Mouse (Mus musculus) intestine, embryonic 16.5 days (tissue): ENCODE measurements around the gene Aire. TPM values are rescaled to one million over a fixed set of nuclear protein-coding genes. Genes with fewer than 3 reads are reported as not detected.

Experiments used
- ATAC-seq: fragments of 200-750 bp; cut with Nextera tagmentation; 2 replicates; pipeline ENCODE4 v1.8.0; 2017; ENCODE audit warnings: moderate TSS enrichment, moderate library complexity
- H3K27ac ChIP-seq: fragments of 300-500 bp; sonication (generic); 2 replicates; pipeline ENCODE4 v1.5.1; 2014; ENCODE audit warnings: mild to moderate bottlenecking, low read length
- H3K27me3 ChIP-seq: fragments of 300-500 bp; sonication (generic); replicated peaks from 2 replicates; pipeline ENCODE4 v1.6.1; 2014; ENCODE audit warnings: low read length, control low read depth, mixed read lengths; ENCODE audit not compliant: control insufficient read depth, insufficient read depth
- H3K36me3 ChIP-seq: fragments of 300-500 bp; sonication (generic); 2 replicates; pipeline ENCODE4 v1.6.1; 2014; ENCODE audit warnings: low read length, control low read depth; ENCODE audit not compliant: control insufficient read depth, insufficient read depth
- H3K4me1 ChIP-seq: fragments of 300-500 bp; sonication (generic); 2 replicates; pipeline ENCODE4 v1.6.1; 2014; ENCODE audit warnings: low read length, control low read depth, mixed read lengths; ENCODE audit not compliant: control insufficient read depth, insufficient read depth
- H3K4me2 ChIP-seq: fragments of 300-500 bp; sonication (generic); 2 replicates; pipeline ENCODE4 v1.6.1; 2014; ENCODE audit warnings: low read depth, low read length, control low read depth
- H3K4me3 ChIP-seq: fragments of 300-500 bp; sonication (generic); 2 replicates; pipeline ENCODE4 v1.5.1; 2014; ENCODE audit warnings: mild to moderate bottlenecking, low read length
- H3K9ac ChIP-seq: fragments of 300-500 bp; sonication (generic); 2 replicates; pipeline ENCODE4 v1.6.1; 2014; ENCODE audit warnings: low read depth, low read length
- H3K9me3 ChIP-seq: fragments of 300-500 bp; sonication (generic); 2 replicates; pipeline ENCODE4 v1.6.1; 2016; ENCODE audit warnings: low read length, control low read depth; ENCODE audit not compliant: control insufficient read depth
- WGBS: fragments of 180-500 bp; shearing (Covaris S2); extraction: QIAGEN DNeasy Blood & Tissue Kit; methylation state at CpG from one replicate; pipeline ENCODE4 v1.1.7; 2014; 5-methylcytosine and 5-hydroxymethylcytosine counted together
- polyA plus RNA-seq: library from polyadenylated mRNA; unstranded; fragments of >200 nt; fragmentation: Nextera tagmentation; extraction: Ambion mirVana; gene quantifications from 2 replicates; pipeline ENCODE4 v1.2.1, GENCODE M21; 2015

The Aire gene
- polyA plus RNA-seq, result 0.16 and 0.20 TPM in 2 replicates

DNA sequence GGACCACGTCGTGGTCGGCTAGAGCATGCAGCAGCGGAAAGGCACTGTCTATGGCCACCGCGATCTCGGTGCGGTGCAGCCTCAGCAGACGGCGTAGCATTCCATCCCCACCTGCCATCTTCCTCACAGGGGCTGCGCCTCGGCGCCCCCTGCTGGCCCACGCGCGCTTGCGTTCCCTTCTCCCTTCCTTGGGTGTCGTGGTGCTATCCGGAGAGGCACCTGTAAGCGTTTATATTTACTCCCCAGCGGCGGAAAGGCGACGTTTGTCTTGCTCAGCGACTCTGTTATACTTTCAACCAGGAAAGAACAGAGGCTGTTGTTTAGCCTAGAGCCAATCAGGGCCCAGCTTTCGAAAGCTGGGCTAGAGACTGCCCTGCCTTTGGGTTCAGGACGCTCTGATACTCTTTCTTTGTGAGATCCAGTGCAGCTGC, at the start of gene Aire:
Aire (minus strand) TSS at position 205 of the 431 bp plus-strand sequence.
- 2% methylated on average over 27 of the region's 27 CpGs for WGBS
- Histone ChIP-seq H3K27me3 (no peaks in the 10 kb centered on the region), H3K4me2 (peak within 1 kb of the TSS; percentile 51), H3K4me3 (peak within 1 kb of the TSS; percentile 23), H3K9me3 (no peaks in the 10 kb centered on the region), H3K27ac (no peak within 1 kb of the TSS), H3K4me1 (peaks cover 3% of the 10 kb centered on the region; the same call in 1 of the 2 replicates), H3K36me3 (no peaks in the 10 kb centered on the region), H3K9ac (peak within 1 kb of the TSS; percentile 60)
- peak; percentile 86 for ATAC-seq

DNA sequence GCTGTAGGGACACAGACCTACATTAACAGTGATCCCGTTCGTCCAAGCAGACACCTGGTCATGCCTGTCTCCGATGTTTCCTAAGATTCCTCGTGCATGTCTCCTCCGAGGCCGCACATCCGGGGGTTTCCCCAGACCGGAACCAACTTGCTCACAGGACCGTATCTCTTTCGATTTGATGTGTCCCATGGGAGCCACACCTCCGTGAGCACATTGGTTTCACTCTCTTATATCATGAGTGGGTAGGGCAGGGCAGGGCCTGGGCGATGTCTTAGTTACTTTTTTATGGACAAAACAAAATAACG, 49.3 kb upstream of the Aire start:
- Histone ChIP-seq H3K4me1 (peaks cover 10% of the 10 kb centered on the region; the same call in 1 of the 2 replicates), H3K4me2 (no peak overlapping the region), H3K36me3 (no peaks in the 10 kb centered on the region), H3K27me3 (no peaks in the 10 kb centered on the region), H3K27ac (no peak overlapping the region), H3K9me3 (no peaks in the 10 kb centered on the region; the same call in 1 of the 2 replicates), H3K4me3 (no peak overlapping the region), H3K9ac (no peak overlapping the region)
- ATAC-seq, result no peak
- 90% methylated on average over 13 of the region's 13 CpGs for WGBS

- no peak overlapping the region for H3K4me3 ChIP-seq
- H3K27ac ChIP-seq, result no peak overlapping the region
- no peak overlapping the region for H3K9ac ChIP-seq
- no peaks in the 10 kb centered on the region for H3K36me3 ChIP-seq
- ATAC-seq, result no peak
- H3K9me3 ChIP-seq, result no peaks in the 10 kb centered on the region
- no peak overlapping the region for H3K4me2 ChIP-seq
- H3K27me3 ChIP-seq, result no peaks in the 10 kb centered on the region
- 86% methylated on average over 23 of the region's 23 CpGs for WGBS
- H3K4me1 ChIP-seq, result peaks cover 10% of the 10 kb centered on the region; the same call in 1 of the 2 replicates
Observed at GRCm38 (mm10) chr10:78091865-78092724, 48.7 kb upstream of the Aire start.

GRCm38 (mm10) chr10:78090706-78091491, 47.5 kb upstream of the Aire start:
- ATAC-seq, result peak; percentile 63

GRCm38 (mm10) chr10:78090246-78090645, 46.8 kb upstream of the Aire start:
- Histone ChIP-seq H3K4me2 (no peak overlapping the region), H3K36me3 (no peaks in the 10 kb centered on the region), H3K9ac (no peak overlapping the region), H3K27me3 (no peaks in the 10 kb centered on the region), H3K27ac (peak overlapping the region; percentile 18; the same call in 1 of the 2 replicates), H3K9me3 (no peaks in the 10 kb centered on the region), H3K4me3 (no peak overlapping the region), H3K4me1 (peaks cover 10% of the 10 kb centered on the region; the same call in 1 of the 2 replicates)
- 44% methylated on average over 6 of the region's 6 CpGs for WGBS
- ATAC-seq, result peak; percentile 76

More at GRCm38 (mm10) chr10:78090706-78091491, 47.5 kb upstream of the Aire start:
- no peak overlapping the region for H3K9ac ChIP-seq
- no peak overlapping the region for H3K4me2 ChIP-seq
- H3K4me3 ChIP-seq, result no peak overlapping the region
- no peaks in the 10 kb centered on the region for H3K9me3 ChIP-seq
- H3K36me3 ChIP-seq, result no peaks in the 10 kb centered on the region
- 74% methylated on average over 4 of the region's 4 CpGs for WGBS
- peak overlapping the region; percentile 18; the same call in 1 of the 2 replicates for H3K27ac ChIP-seq
- peaks cover 10% of the 10 kb centered on the region; the same call in 1 of the 2 replicates for H3K4me1 ChIP-seq
- no peaks in the 10 kb centered on the region for H3K27me3 ChIP-seq

GRCm38 (mm10) chr10:78087101-78087511, 43.7 kb upstream of the Aire start:
- Histone ChIP-seq H3K9me3 (no peaks in the 10 kb centered on the region), H3K36me3 (no peaks in the 10 kb centered on the region), H3K4me1 (peaks cover 10% of the 10 kb centered on the region; the same call in 1 of the 2 replicates), H3K4me2 (no peak overlapping the region), H3K27ac (no peak overlapping the region), H3K27me3 (no peaks in the 10 kb centered on the region), H3K9ac (no peak overlapping the region), H3K4me3 (no peak overlapping the region)
- no peak for ATAC-seq
- 85% methylated on average over 6 of the region's 6 CpGs for WGBS

DNA sequence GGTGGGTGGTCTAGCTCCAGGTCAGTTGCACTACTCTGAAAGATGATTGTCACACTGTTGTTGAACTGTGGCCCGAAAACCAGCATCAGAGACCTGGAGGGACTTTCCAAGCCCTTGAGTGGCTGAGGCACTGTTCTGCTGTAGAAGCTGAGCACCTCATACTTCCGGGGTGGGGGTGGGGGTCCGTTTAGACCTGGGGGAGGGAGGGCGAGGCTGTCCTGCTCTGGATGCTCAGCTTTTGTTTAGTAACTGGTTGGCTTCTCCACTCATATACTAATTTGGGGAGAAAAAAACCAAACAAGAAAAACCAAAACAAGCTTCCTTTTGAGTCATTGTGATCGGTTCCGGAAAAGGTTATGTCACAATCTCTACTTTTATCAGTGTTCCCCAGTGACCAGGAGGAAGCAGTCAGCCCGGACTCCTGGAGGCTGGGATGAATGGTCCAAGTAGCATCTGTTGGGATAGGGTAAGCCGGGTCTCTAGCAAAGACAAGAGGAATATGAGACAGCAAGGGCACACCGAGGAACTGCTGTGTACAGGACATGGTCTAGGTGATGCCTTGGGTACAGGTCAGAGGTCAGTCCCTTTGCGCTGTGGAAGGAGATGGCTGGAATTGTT, 43.1 kb upstream of the Aire start:
- H3K27ac ChIP-seq, result no peak overlapping the region
- no peak overlapping the region for H3K4me2 ChIP-seq
- ATAC-seq, result no peak
- H3K4me3 ChIP-seq, result no peak overlapping the region
- WGBS, result 76% methylated on average over 10 of the region's 10 CpGs
- no peaks in the 10 kb centered on the region for H3K9me3 ChIP-seq
- no peaks in the 10 kb centered on the region for H3K27me3 ChIP-seq
- no peaks in the 10 kb centered on the region for H3K36me3 ChIP-seq
- H3K9ac ChIP-seq, result no peak overlapping the region
- peaks cover 10% of the 10 kb centered on the region; the same call in 1 of the 2 replicates for H3K4me1 ChIP-seq

GRCm38 (mm10) chr10:78085711-78086110, 42.3 kb upstream of the Aire start:
- Histone ChIP-seq H3K9ac (no peak overlapping the region), H3K27ac (no peak overlapping the region), H3K27me3 (no peaks in the 10 kb centered on the region), H3K36me3 (no peaks in the 10 kb centered on the region), H3K4me1 (peaks cover 8% of the 10 kb centered on the region; the same call in 1 of the 2 replicates), H3K4me2 (no peak overlapping the region), H3K9me3 (no peaks in the 10 kb centered on the region), H3K4me3 (no peak overlapping the region)
- ATAC-seq, result no peak
- 91% methylated on average over 6 of the region's 6 CpGs for WGBS

- Histone ChIP-seq H3K36me3 (no peaks in the 10 kb centered on the region), H3K4me3 (no peak overlapping the region), H3K4me2 (no peak overlapping the region), H3K9ac (no peak overlapping the region), H3K27me3 (no peaks in the 10 kb centered on the region), H3K9me3 (no peaks in the 10 kb centered on the region), H3K4me1 (no peaks in the 10 kb centered on the region), H3K27ac (no peak overlapping the region)
- 64% methylated on average over 1 of the region's 1 CpGs for WGBS
- no peak for ATAC-seq
Observed at GRCm38 (mm10) chr10:78084073-78084472, 40.7 kb upstream of the Aire start.
